Mouse (Mus musculus) C2C12 (cell line): ENCODE results near the gene Riox2. TPM values are rescaled to one million over a fixed set of nuclear protein-coding genes. Genes with fewer than 3 reads are reported as not detected.

Experiments used
- H3K27me3 ChIP-seq: one replicate; pipeline ENCODE4 v1.6.1; 2011; ENCODE audit not compliant: control insufficient read depth, insufficient read depth, insufficient read length
- H3K36me3 ChIP-seq: one replicate; pipeline ENCODE4 v1.6.1; 2011; ENCODE audit not compliant: control insufficient read depth, insufficient read depth
- H3K4me3 ChIP-seq: one replicate; pipeline ENCODE4 v1.5.1; 2011; ENCODE audit warnings: mild to moderate bottlenecking, control low read depth; ENCODE audit not compliant: poor library complexity, insufficient read depth, severe bottlenecking
- H3K79me2 ChIP-seq: one replicate; pipeline ENCODE4 v1.6.1; 2011; ENCODE audit not compliant: control insufficient read depth, insufficient read depth
- H3K79me3 ChIP-seq: one replicate; pipeline ENCODE4 v1.6.1; 2011; ENCODE audit warnings: low read depth, control low read depth
- H3ac ChIP-seq: one replicate; pipeline ENCODE3; 2011; ENCODE audit warnings: low read depth; ENCODE audit not compliant: control insufficient read depth, insufficient read length
- CEBPB ChIP-seq: IDR thresholded peaks from one replicate; pipeline ENCODE4 v1.6.1; 2011; ENCODE audit warnings: low read depth, mild to moderate bottlenecking, control low read depth, moderate library complexity
- CTCF ChIP-seq: IDR thresholded peaks from one replicate; pipeline ENCODE4 v1.5.1; 2011; ENCODE audit not compliant: control insufficient read depth, insufficient read depth, insufficient read length
- FOSL1 ChIP-seq: IDR thresholded peaks from one replicate; pipeline ENCODE4 v1.8.0; 2011; ENCODE audit warnings: mild to moderate bottlenecking, low read length; ENCODE audit not compliant: poor library complexity, insufficient read depth, severe bottlenecking
- MAX ChIP-seq: IDR thresholded peaks from one replicate; pipeline ENCODE4 v1.6.1; 2011; ENCODE audit warnings: mild to moderate bottlenecking, control low read depth
- MYOD1 ChIP-seq: IDR thresholded peaks from one replicate; pipeline ENCODE4 v1.6.1; 2011; ENCODE audit warnings: low read depth; ENCODE audit not compliant: control insufficient read depth, insufficient read length
- MYOG ChIP-seq: IDR thresholded peaks from one replicate; pipeline ENCODE4 v1.6.1; 2011; ENCODE audit not compliant: control insufficient read depth, insufficient read length; ENCODE audit errors: extremely low read depth
- USF1 ChIP-seq: IDR thresholded peaks from one replicate; pipeline ENCODE4 v1.6.1; 2011; ENCODE audit warnings: low read depth, mild to moderate bottlenecking, control low read depth, moderate library complexity
- long read RNA-seq, 2 experiments: library from polyadenylated mRNA; unstranded; transcript quantifications; one replicate each; pipeline ENCODE4 v2.0.0; 2019 to 2020
- polyA plus RNA-seq: library from polyadenylated mRNA; unstranded; fragments of >200 nt; fragmentation: generic; extraction: Trizol; gene quantifications from one replicate; pipeline ENCODE4 v1.2.1, GENCODE M21; 2012; ENCODE audit warnings: missing spikeins

Riox2 gene
- polyA plus RNA-seq: 18.7 TPM
- long read RNA-seq, experiment 1, transcript Riox2-201 (10 exons, 2,159 nt): major isoform, 34 of 39 reads
- long read RNA-seq, experiment 1, partial matches to known transcripts: 2 of 39 reads
- long read RNA-seq, experiment 1, other reads (novel, unspliced or antisense): 3 of 39 reads
- long read RNA-seq, experiment 2, transcript Riox2-201 (10 exons, 2,159 nt): major isoform, 278 of 305 reads
- long read RNA-seq, experiment 2, partial matches to known transcripts: 8 of 305 reads
- long read RNA-seq, experiment 2, other reads (novel, unspliced or antisense): 19 of 305 reads

DNA sequence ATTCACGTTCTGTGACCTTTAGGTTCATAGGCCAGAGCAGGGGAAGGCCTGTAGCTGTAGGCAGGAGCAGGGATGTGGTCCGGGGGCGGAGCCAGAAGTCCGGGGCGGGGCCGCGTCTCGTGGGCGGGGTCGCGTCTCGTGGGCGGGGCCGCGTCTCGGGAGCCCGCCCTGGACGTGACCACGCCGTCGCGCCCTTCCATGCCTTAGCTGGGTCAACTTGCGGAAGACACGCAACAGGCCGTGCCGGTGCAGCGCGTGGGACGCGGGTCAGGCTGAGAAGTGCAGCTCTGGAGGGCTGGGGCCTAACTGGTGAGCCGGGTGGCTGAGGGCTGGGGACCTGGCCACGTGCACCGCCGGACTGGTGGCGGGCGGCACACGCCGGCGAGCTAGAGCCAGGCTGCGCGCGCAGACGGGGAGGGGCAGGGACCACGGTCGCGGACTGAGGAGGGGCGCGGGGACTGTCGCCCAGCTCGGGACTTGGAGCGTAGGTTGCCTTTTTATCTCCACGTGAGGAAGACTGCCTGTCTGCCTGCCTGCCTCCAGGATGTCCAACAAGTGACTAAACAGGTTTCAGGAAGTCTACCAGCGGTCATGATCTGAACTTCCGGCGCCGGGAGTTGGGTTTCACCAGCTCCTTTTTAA is at the start of gene Riox2:
TSS of gene Riox2 (plus strand) at position 139 of the 642 bp plus-strand sequence.
- Histone ChIP-seq H3K79me2 (peaks cover 38% of the 10 kb centered on the region), H3K4me3 (peak within 1 kb of the TSS; percentile 55), H3K27me3 (no peaks in the 10 kb centered on the region), H3K36me3 (peaks cover 18% of the 10 kb centered on the region), H3ac (peak within 1 kb of the TSS; percentile 100), H3K79me3 (peaks cover 31% of the 10 kb centered on the region)
- TF ChIP-seq MAX (peak; percentile 77), MYOG (no peak)

DNA sequence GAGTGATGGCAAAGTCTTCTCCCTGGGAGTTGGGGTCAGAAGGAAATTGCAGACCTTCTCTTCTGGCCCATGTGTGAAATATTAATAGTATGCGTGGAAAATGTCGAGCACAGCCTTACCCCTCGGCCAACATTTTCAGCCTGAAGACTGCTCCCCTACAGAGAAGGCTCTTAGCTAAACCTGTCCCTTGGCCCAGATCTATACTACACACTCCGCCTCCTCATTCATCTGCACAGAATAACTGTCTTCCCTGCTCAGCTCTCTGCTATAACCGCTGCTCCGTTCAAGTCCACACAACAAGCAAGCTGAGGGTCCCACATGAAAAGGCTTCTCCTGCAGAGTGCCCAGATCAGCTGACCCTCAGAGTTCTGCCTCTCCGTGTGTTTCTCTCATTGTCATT is 43.6 kb upstream of the Riox2 start:
- Histone ChIP-seq H3ac (no peak overlapping the region), H3K4me3 (no peak overlapping the region), H3K79me2 (no peaks in the 10 kb centered on the region), H3K27me3 (no peaks in the 10 kb centered on the region), H3K79me3 (no peaks in the 10 kb centered on the region), H3K36me3 (no peaks in the 10 kb centered on the region)
- TF ChIP-seq FOSL1 (no peak), CEBPB (no peak), USF1 (no peak), MYOD1 (no peak), MYOG (no peak), MAX (no peak), CTCF (no peak)

DNA sequence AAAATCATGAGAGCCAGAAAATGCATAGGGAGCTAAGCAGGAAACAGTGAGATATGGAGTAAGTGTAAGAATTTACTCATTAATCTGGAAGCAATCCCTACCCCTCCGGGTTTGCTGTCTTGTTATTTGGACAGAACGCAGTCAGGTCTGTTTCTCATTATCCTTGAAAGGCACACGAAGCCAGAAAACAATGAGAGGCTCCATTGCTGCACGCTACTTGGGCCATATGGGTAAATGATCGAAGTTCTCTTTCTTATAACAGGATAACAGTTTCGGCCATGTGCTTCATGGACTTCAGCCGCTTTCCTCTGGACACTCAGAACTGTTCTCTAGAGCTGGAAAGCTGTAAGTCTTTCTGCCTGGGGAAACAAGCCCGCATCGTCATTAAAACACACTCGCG is 38.4 kb upstream of the Riox2 start:
- Histone ChIP-seq H3K36me3 (no peaks in the 10 kb centered on the region), H3K4me3 (no peak overlapping the region), H3K27me3 (no peaks in the 10 kb centered on the region), H3K79me3 (no peaks in the 10 kb centered on the region), H3K79me2 (no peaks in the 10 kb centered on the region), H3ac (no peak overlapping the region)
- TF ChIP-seq USF1: no peak
- TF ChIP-seq MYOG: no peak
- TF ChIP-seq CTCF: no peak
- TF ChIP-seq FOSL1: no peak
- TF ChIP-seq MAX: no peak

DNA sequence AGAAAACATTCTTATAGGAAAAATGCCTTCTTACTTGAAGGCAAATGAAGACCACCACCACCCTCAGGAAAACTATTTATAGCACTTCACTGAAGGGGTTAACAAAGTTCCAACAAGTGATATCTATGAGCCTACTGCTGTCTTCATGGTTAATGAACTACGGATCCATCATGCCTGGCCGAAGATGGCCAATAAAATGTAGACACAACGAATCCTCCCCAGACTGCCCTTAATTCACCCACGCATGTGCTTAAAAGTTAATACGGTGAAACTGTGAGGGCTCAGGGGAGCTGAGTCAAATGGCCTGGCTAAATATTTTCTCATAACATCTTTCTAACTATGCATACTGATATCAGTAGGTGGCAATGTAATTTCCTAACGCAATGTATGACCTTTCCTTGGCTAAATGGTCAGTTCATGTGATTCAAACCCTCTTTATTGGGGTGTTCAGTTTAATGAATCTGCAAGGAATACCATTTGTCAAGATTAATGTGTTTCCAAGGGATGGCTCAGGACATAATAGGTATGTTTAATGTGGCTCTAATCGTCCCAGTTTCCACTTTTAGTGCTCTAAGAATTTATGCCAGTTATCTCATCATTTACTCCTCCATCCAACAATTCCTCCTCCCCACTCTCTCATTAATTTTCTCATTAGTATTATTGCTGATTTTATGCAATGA is 26.6 kb upstream of the Riox2 start:
- H3K79me2 ChIP-seq: no peaks in the 10 kb centered on the region
- TF ChIP-seq USF1 (no peak), MYOG (no peak), FOSL1 (no peak), CEBPB (no peak), MAX (no peak), MYOD1 (no peak), CTCF (no peak)
- H3K36me3 ChIP-seq: no peaks in the 10 kb centered on the region
- H3K4me3 ChIP-seq: no peak overlapping the region
- no peaks in the 10 kb centered on the region for H3K27me3 ChIP-seq
- H3K79me3 ChIP-seq: no peaks in the 10 kb centered on the region
- H3ac ChIP-seq: no peak overlapping the region

DNA sequence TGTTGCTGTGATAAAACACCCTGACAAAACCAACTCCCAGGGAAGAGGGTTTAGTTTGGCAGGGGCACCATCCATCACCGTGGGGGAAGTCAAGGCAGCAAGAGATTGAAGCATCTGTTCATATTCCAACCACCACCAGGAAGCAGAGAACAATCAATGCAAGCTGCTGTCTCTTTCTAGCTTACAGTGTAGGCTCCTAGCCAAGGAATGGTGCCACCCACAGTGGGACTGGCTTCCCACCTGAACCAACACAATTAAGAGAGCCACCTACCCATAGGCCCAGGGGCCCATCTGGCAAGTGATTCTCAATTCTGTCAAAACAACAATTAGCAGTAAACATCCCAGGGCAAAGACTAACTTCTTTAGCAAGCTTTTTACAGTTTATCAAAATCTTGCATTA is 23.4 kb upstream of the Riox2 start:
- no peak overlapping the region for H3K4me3 ChIP-seq
- H3ac ChIP-seq: no peak overlapping the region
- no peaks in the 10 kb centered on the region for H3K27me3 ChIP-seq
- no peaks in the 10 kb centered on the region for H3K79me2 ChIP-seq
- H3K36me3 ChIP-seq: no peaks in the 10 kb centered on the region
- H3K79me3 ChIP-seq: no peaks in the 10 kb centered on the region
- no peak for TF ChIP-seq USF1
- TF ChIP-seq MYOG: no peak
- TF ChIP-seq CTCF: no peak
- TF ChIP-seq FOSL1: no peak
- no peak for TF ChIP-seq CEBPB
- no peak for TF ChIP-seq MYOD1
- no peak for TF ChIP-seq MAX

DNA sequence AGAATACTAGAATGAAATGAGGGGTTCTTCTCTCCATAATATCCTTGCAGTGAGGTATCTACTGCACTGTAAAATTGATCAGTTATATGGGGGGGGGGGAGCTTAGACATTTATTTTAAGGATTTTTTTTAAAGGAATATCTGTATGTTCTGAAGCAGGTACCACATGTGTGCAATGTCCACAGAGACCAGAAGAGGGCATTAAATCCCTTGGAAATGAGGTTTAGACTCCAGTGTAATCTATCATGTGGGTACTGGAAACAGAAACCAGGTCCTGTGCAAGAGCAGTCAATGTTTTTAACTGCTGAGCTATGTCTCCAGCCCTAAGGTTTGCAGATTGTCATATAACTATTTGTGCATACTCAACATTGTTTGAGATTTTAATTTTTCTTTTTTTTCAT is 22.5 kb upstream of the Riox2 start:
- H3ac ChIP-seq: no peak overlapping the region
- H3K27me3 ChIP-seq: no peaks in the 10 kb centered on the region
- H3K36me3 ChIP-seq: no peaks in the 10 kb centered on the region
- no peaks in the 10 kb centered on the region for H3K79me3 ChIP-seq
- TF ChIP-seq MAX (no peak), MYOG (no peak), USF1 (no peak), CTCF (no peak), CEBPB (no peak), FOSL1 (no peak), MYOD1 (no peak)
- H3K4me3 ChIP-seq: no peak overlapping the region
- no peaks in the 10 kb centered on the region for H3K79me2 ChIP-seq
